Mouse (Mus musculus): ENCODE measurements around the gene Gm281. TPM values are rescaled to one million over a fixed set of nuclear protein-coding genes. Genes with fewer than 3 reads are reported as not detected.

Gm281 gene
- polyA plus RNA-seq (2017; shearing (Covaris generic)) = not detected

GRCm38 (mm10) chr14:13914387-13915082 is at the start of gene Gm281:
Gm281 (minus strand) TSS chr14:13914478.

GRCm38 (mm10) chr14:13961401-13962112 is 47.3 kb upstream of the Gm281 start, which contains the start of the genes Atxn7 and Thoc7:
Atxn7 (plus strand) TSS chr14:13961440.
Thoc7 (minus strand) TSS chr14:13961852.

Other genes with a start within 250 kb of the Gm281 start
- not detected for gene Sntn, start 243.6 kb downstream of the Gm281 start, polyA plus RNA-seq (2017; shearing (Covaris generic))
- 47.3 TPM for gene Atxn7, start 47.0 kb upstream of the Gm281 start, polyA plus RNA-seq (2017; shearing (Covaris generic))
- gene Thoc7, start 47.4 kb upstream of the Gm281 start, polyA plus RNA-seq (2017; shearing (Covaris generic)) = 108 TPM
- 94.7 TPM for gene Psmd6, start 206.5 kb upstream of the Gm281 start, polyA plus RNA-seq (2017; shearing (Covaris generic))

Data from effector memory CD4-positive, alpha-beta T cell, adult 5 months (primary cell).